Mouse (Mus musculus): ENCODE measurements around the gene Tmem266. TPM values are rescaled to one million over a fixed set of nuclear protein-coding genes. Genes with fewer than 3 reads are reported as not detected.

Gene Tmem266
- polyA plus RNA-seq, 1 experiment from 2014 or later: 1.3 TPM

GRCm38 (mm10) chr9:55423451-55424424, 97.0 kb downstream of the Tmem266 start:
- ChIA-PET POLR2A (no interaction called here), CTCF (no interaction called here)
- DNase-seq (ENCODE audit: low read depth, low spot score) (no peak), ATAC-seq (no peak)
- in situ Hi-C loops (cut with MboI; ENCODE audit: low pct_unique_long_range_greater_than_20kb): no loop called here
- H3K27me3 ChIP-seq: no peaks in the 10 kb centered on the region
- no peak for TF ChIP-seq CTCF (IDR thresholded peaks at IDR 0.05)

- H3K27me3 ChIP-seq: no peaks in the 10 kb centered on the region
- no peak for TF ChIP-seq CTCF (IDR thresholded peaks at IDR 0.05)
- CTCF ChIA-PET: no interaction called here
- ATAC-seq: no peak
- in situ Hi-C loops (cut with MboI; ENCODE audit: low pct_unique_long_range_greater_than_20kb): no loop called here
- no peak for DNase-seq (ENCODE audit: low read depth, low spot score)
- POLR2A ChIA-PET: no interaction called here
Observed at GRCm38 (mm10) chr9:55425271-55425810, 98.6 kb downstream of the Tmem266 start.

GRCm38 (mm10) chr9:55429242-55429975, 102.7 kb downstream of the Tmem266 start:
- no peaks in the 10 kb centered on the region for H3K27me3 ChIP-seq
- TF ChIP-seq CTCF (IDR thresholded peaks at IDR 0.05): no peak
- ATAC-seq (no peak), DNase-seq (ENCODE audit: low read depth, low spot score) (peak; percentile 41)
- ChIA-PET CTCF (interaction anchor here (0.6 to 2.8 kb wide), 11 partner anchors 11 to 692 kb away, joined by 3 to 9 read pairs (median 4); no protein-coding TSS in a partner anchor), POLR2A (interaction anchor here (0.5 to 0.6 kb wide), 2 partner anchors 136 to 227 kb away, joined by 3 to 5 read pairs; no protein-coding TSS in a partner anchor)
- in situ Hi-C loops (cut with MboI; ENCODE audit: low pct_unique_long_range_greater_than_20kb): no loop called here

- DNase-seq (ENCODE audit: low read depth, low spot score) (no peak), ATAC-seq (no peak)
- H3K27me3 ChIP-seq: no peaks in the 10 kb centered on the region
- CTCF ChIA-PET: interaction anchor here (0.9 to 2.8 kb wide), 9 partner anchors 11 to 489 kb away, joined by 3 to 9 read pairs (median 5); no protein-coding TSS in a partner anchor
- TF ChIP-seq CTCF (IDR thresholded peaks at IDR 0.05): no peak
- in situ Hi-C loops (cut with MboI; ENCODE audit: low pct_unique_long_range_greater_than_20kb): loop anchor here (5.0 kb wide), 2 partner anchors 97 to 482 kb away; no protein-coding TSS in a partner anchor
- POLR2A ChIA-PET: no interaction called here
Observed at GRCm38 (mm10) chr9:55430133-55430532, 103.4 kb downstream of the Tmem266 start.

GRCm38 (mm10) chr9:55432306-55433289, 105.9 kb downstream of the Tmem266 start:
- peak; percentile 57 for DNase-seq (ENCODE audit: low read depth, low spot score)
- TF ChIP-seq CTCF (IDR thresholded peaks at IDR 0.05): no peak
- in situ Hi-C loops (cut with MboI; ENCODE audit: low pct_unique_long_range_greater_than_20kb): loop anchor here (5.0 kb wide), 2 partner anchors 95 to 480 kb away; no protein-coding TSS in a partner anchor
- CTCF ChIA-PET: interaction anchor here (1.5 to 2.4 kb wide), 3 partner anchors 9 to 487 kb away, joined by 4 to 6 read pairs (median 4); no protein-coding TSS in a partner anchor
- ATAC-seq: peak; percentile 38
- no peaks in the 10 kb centered on the region for H3K27me3 ChIP-seq
- POLR2A ChIA-PET: interaction anchor here (0.7 to 0.8 kb wide), 2 partner anchors 14 to 16 kb away, joined by 3 read pairs; no protein-coding TSS in a partner anchor

- ATAC-seq: no peak
- H3K27me3 ChIP-seq: no peaks in the 10 kb centered on the region
- ChIA-PET CTCF (no interaction called here), POLR2A (no interaction called here)
- TF ChIP-seq CTCF (IDR thresholded peaks at IDR 0.05): no peak
- DNase-seq (ENCODE audit: low read depth, low spot score): no peak
- in situ Hi-C loops (cut with MboI; ENCODE audit: low pct_unique_long_range_greater_than_20kb): loop anchor here (5.0 kb wide), 2 partner anchors 93 to 478 kb away; no protein-coding TSS in a partner anchor
Observed at GRCm38 (mm10) chr9:55433875-55434274, 107.2 kb downstream of the Tmem266 start.

- ATAC-seq (no peak), DNase-seq (ENCODE audit: low read depth, low spot score) (no peak)
- TF ChIP-seq CTCF (IDR thresholded peaks at IDR 0.05): no peak
- no peaks in the 10 kb centered on the region for H3K27me3 ChIP-seq
- in situ Hi-C loops (cut with MboI; ENCODE audit: low pct_unique_long_range_greater_than_20kb): no loop called here
- CTCF ChIA-PET: no interaction called here
- POLR2A ChIA-PET: no interaction called here
Observed at GRCm38 (mm10) chr9:55438433-55438832, 111.7 kb downstream of the Tmem266 start.

GRCm38 (mm10) chr9:55439206-55439780, 112.6 kb downstream of the Tmem266 start:
- in situ Hi-C loops (cut with MboI; ENCODE audit: low pct_unique_long_range_greater_than_20kb): no loop called here
- DNase-seq (ENCODE audit: low read depth, low spot score) (no peak), ATAC-seq (no peak)
- no peaks in the 10 kb centered on the region for H3K27me3 ChIP-seq
- ChIA-PET POLR2A (no interaction called here), CTCF (no interaction called here)
- no peak for TF ChIP-seq CTCF (IDR thresholded peaks at IDR 0.05)

GRCm38 (mm10) chr9:55447509-55447908, 120.8 kb downstream of the Tmem266 start:
- in situ Hi-C loops (cut with MboI; ENCODE audit: low pct_unique_long_range_greater_than_20kb): no loop called here
- TF ChIP-seq CTCF (IDR thresholded peaks at IDR 0.05): no peak
- CTCF ChIA-PET: interaction anchor here (1.0 to 1.6 kb wide), 3 partner anchors 17 to 88 kb away, joined by 3 to 5 read pairs (median 3); no protein-coding TSS in a partner anchor
- DNase-seq (ENCODE audit: low read depth, low spot score) (no peak), ATAC-seq (no peak)
- H3K27me3 ChIP-seq: no peaks in the 10 kb centered on the region
- POLR2A ChIA-PET: interaction anchor here (1.0 kb wide), 1 partner anchor 15 kb away, joined by 3 read pairs; no protein-coding TSS in a partner anchor

Data from Patski (cell line).